Mouse (Mus musculus) midbrain, postnatal 0 days (tissue): ENCODE data around the gene Gm10803. TPM values are rescaled to one million over a fixed set of nuclear protein-coding genes. Genes with fewer than 3 reads are reported as not detected.

Source experiments
- ATAC-seq: fragments of 200-750 bp; cut with Nextera tagmentation; 2 replicates; pipeline ENCODE4 v1.8.0; 2017; ENCODE audit warnings: moderate number of reproducible peaks, mild to moderate bottlenecking, moderate TSS enrichment, moderate library complexity; ENCODE audit not compliant: low FRiP score
- DNase-seq: peaks from one replicate; pipeline ENCODE4 v3.0.0-alpha.2; 2015; ENCODE audit warnings: low spot score
- H3K27ac ChIP-seq: fragments of 300-500 bp; sonication (generic); 2 replicates; pipeline ENCODE4 v1.5.1; 2014; ENCODE audit warnings: low read depth, mild to moderate bottlenecking, low read length, mixed read lengths
- H3K27me3 ChIP-seq: fragments of 300-500 bp; sonication (generic); 2 replicates; pipeline ENCODE4 v1.6.1; 2014; ENCODE audit warnings: low read length, control low read depth, mixed read lengths; ENCODE audit not compliant: insufficient read depth
- H3K36me3 ChIP-seq: fragments of 300-500 bp; sonication (generic); 2 replicates; pipeline ENCODE4 v1.6.1; 2014; ENCODE audit warnings: low read length, control low read depth, mixed read lengths; ENCODE audit not compliant: insufficient read depth
- H3K4me1 ChIP-seq: fragments of 300-500 bp; sonication (generic); 2 replicates; pipeline ENCODE4 v1.6.1; 2014; ENCODE audit warnings: mild to moderate bottlenecking, control low read depth, antibody characterized with exemption, low read length, mixed read lengths; ENCODE audit not compliant: insufficient read depth
- H3K4me2 ChIP-seq: fragments of 300-500 bp; sonication (generic); 2 replicates; pipeline ENCODE4 v1.6.1; 2014; ENCODE audit warnings: low read depth, mild to moderate bottlenecking, low read length, mixed read lengths; ENCODE audit not compliant: poor library complexity, severe bottlenecking
- H3K4me3 ChIP-seq: fragments of 300-500 bp; sonication (generic); 2 replicates; pipeline ENCODE4 v1.5.1; 2014; ENCODE audit warnings: low read depth, mild to moderate bottlenecking, low read length, moderate library complexity
- H3K9ac ChIP-seq: fragments of 300-500 bp; sonication (generic); replicated peaks from 2 replicates; pipeline ENCODE4 v1.6.1; 2014; ENCODE audit warnings: mild to moderate bottlenecking, low read length, moderate library complexity, mixed read lengths; ENCODE audit not compliant: poor library complexity, severe bottlenecking
- H3K9me3 ChIP-seq: fragments of 300-500 bp; sonication (generic); 2 replicates; pipeline ENCODE4 v1.6.1; 2016; ENCODE audit warnings: low read length, control low read depth
- CTCF ChIP-seq: IDR thresholded peaks from 2 replicates; pipeline ENCODE4 v1.5.1; 2016; ENCODE audit warnings: antibody characterized with exemption, mild to moderate bottlenecking
- WGBS: fragments of 180-500 bp; shearing (Covaris S2); extraction: QIAGEN DNeasy Blood & Tissue Kit; methylation state at CpG from one replicate; pipeline ENCODE4 v1.1.7; 2014; 5-methylcytosine and 5-hydroxymethylcytosine counted together
- polyA plus RNA-seq: library from polyadenylated mRNA; unstranded; fragments of >200 nt; fragmentation: Nextera tagmentation; extraction: Ambion mirVana; gene quantifications from 2 replicates; pipeline ENCODE4 v1.2.1, GENCODE M21; 2015
- total RNA-seq: library from RNA; depleted of rRNA; stranded (reverse); fragments of >200 nt; gene quantifications from 2 replicates; pipeline ENCODE4 v1.2.3, GENCODE M21; 2014

The Gm10803 gene
- total and polyA plus RNA-seq, 2 experiments from 2014 or later = not detected

GRCm38 (mm10) chr2:93581271-93581670, 20.9 kb downstream of the Gm10803 start:
- no peak for ATAC-seq
- 35% methylated on average over 3 of the region's 3 CpGs for WGBS
- no peak overlapping the region for H3K9ac ChIP-seq

GRCm38 (mm10) chr2:93585821-93586220, 25.5 kb downstream of the Gm10803 start:
- H3K27ac ChIP-seq = no peak overlapping the region
- H3K4me3 ChIP-seq = no peak overlapping the region
- no peaks in the 10 kb centered on the region for H3K27me3 ChIP-seq
- TF ChIP-seq CTCF = no peak
- no peak for ATAC-seq
- 48% methylated on average over 1 of the region's 1 CpGs for WGBS
- H3K4me1 ChIP-seq = no peaks in the 10 kb centered on the region
- H3K9me3 ChIP-seq = no peaks in the 10 kb centered on the region
- no peak for DNase-seq
- no peak overlapping the region for H3K9ac ChIP-seq
- H3K36me3 ChIP-seq = no peaks in the 10 kb centered on the region
- no peak overlapping the region for H3K4me2 ChIP-seq

More at GRCm38 (mm10) chr2:93581271-93581670, 20.9 kb downstream of the Gm10803 start:
- Histone ChIP-seq H3K36me3 (no peaks in the 10 kb centered on the region), H3K4me2 (no peak overlapping the region), H3K27ac (no peak overlapping the region), H3K4me3 (no peak overlapping the region), H3K27me3 (no peaks in the 10 kb centered on the region), H3K9me3 (no peaks in the 10 kb centered on the region), H3K4me1 (no peaks in the 10 kb centered on the region)
- DNase-seq = no peak
- no peak for TF ChIP-seq CTCF

- Histone ChIP-seq H3K4me1 (no peaks in the 10 kb centered on the region), H3K27ac (no peak overlapping the region), H3K4me3 (no peak overlapping the region), H3K9ac (no peak overlapping the region), H3K4me2 (no peak overlapping the region), H3K27me3 (no peaks in the 10 kb centered on the region), H3K9me3 (no peaks in the 10 kb centered on the region), H3K36me3 (no peaks in the 10 kb centered on the region)
- WGBS = 32% methylated on average over 6 of the region's 6 CpGs
- ATAC-seq = no peak
- no peak for TF ChIP-seq CTCF
- DNase-seq = no peak
These were observed 27.1 kb downstream of the Gm10803 start for GRCm38 (mm10) chr2:93587446-93587845.

GRCm38 (mm10) chr2:93589875-93590274, 29.5 kb downstream of the Gm10803 start:
- Histone ChIP-seq H3K27me3 (no peaks in the 10 kb centered on the region), H3K4me1 (no peaks in the 10 kb centered on the region), H3K36me3 (no peaks in the 10 kb centered on the region), H3K27ac (no peak overlapping the region), H3K9ac (no peak overlapping the region), H3K9me3 (no peaks in the 10 kb centered on the region), H3K4me2 (no peak overlapping the region), H3K4me3 (no peak overlapping the region)
- no peak for TF ChIP-seq CTCF
- WGBS = 67% methylated on average over 4 of the region's 4 CpGs
- ATAC-seq (no peak), DNase-seq (no peak)

- ATAC-seq (no peak), DNase-seq (no peak)
- Histone ChIP-seq H3K36me3 (no peaks in the 10 kb centered on the region), H3K27me3 (no peaks in the 10 kb centered on the region), H3K4me1 (no peaks in the 10 kb centered on the region), H3K27ac (no peak overlapping the region), H3K9me3 (no peaks in the 10 kb centered on the region), H3K4me3 (no peak overlapping the region), H3K4me2 (no peak overlapping the region), H3K9ac (no peak overlapping the region)
- TF ChIP-seq CTCF = no peak
- 41% methylated on average over 2 of the region's 2 CpGs for WGBS
These were observed 31.3 kb downstream of the Gm10803 start for GRCm38 (mm10) chr2:93591706-93592105.

- no peak overlapping the region for H3K9ac ChIP-seq
- H3K4me1 ChIP-seq = no peaks in the 10 kb centered on the region
- H3K9me3 ChIP-seq = no peaks in the 10 kb centered on the region
- ATAC-seq (no peak), DNase-seq (no peak)
- no peaks in the 10 kb centered on the region for H3K36me3 ChIP-seq
- no peak overlapping the region for H3K27ac ChIP-seq
- 41% methylated on average over 11 of the region's 11 CpGs for WGBS
- no peak overlapping the region for H3K4me3 ChIP-seq
- no peaks in the 10 kb centered on the region for H3K27me3 ChIP-seq
- TF ChIP-seq CTCF = no peak
- no peak overlapping the region for H3K4me2 ChIP-seq
These were observed 31.9 kb downstream of the Gm10803 start for GRCm38 (mm10) chr2:93592164-93592790.
